Mouse (Mus musculus) E14TG2a.4 (cell line): ENCODE data around the gene Hivep2.

Experiments used
- CTCF ChIP-seq: conservative IDR thresholded peaks from 2 replicates; pipeline ENCODE4 v1.5.1; 2014; ENCODE audit warnings: low read length
- NANOG ChIP-seq: IDR thresholded peaks from 2 replicates; pipeline ENCODE4 v1.6.1; 2014; ENCODE audit warnings: borderline replicate concordance, low read length, mixed read lengths
- POU5F1 ChIP-seq: IDR thresholded peaks from 2 replicates; pipeline ENCODE4 v1.6.1; 2014; ENCODE audit warnings: low read length, borderline replicate concordance

DNA sequence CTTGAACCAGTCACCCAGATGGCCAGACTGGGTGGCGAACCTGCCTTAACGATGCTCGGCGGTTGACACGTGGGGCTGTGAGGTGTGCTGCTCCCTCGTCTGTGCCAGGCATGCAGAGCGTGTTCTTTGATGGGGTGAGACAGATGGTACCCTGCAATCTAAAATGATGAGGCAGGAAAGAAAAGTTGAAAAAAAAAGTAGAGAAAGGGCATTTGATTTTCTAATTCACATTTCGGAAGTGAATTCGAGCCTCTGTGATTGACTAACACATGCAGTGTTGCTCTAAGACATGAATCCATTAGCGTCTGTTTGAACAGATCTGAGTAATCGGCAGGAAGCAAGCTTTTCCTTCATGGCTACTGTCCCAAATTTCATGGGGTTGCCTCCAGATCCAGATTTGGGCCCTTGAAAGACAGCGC lies 119.4 kb downstream of the Hivep2 start:
- no peak for TF ChIP-seq CTCF
- TF ChIP-seq NANOG, result no peak
- TF ChIP-seq POU5F1, result no peak
